Mouse (Mus musculus) heart, postnatal 10 days (tissue): ENCODE data around the gene Dclk2. TPM values are rescaled to one million over a fixed set of nuclear protein-coding genes. Genes with fewer than 3 reads are reported as not detected.

Source experiments
- DNase-seq, 2 experiments: peaks; one replicate each; pipeline ENCODE4 v3.0.0; 2021
- intact Hi-C: fragments of 180-260 bp; cut with DNase I; formaldehyde crosslinking; loops from one replicate; pipeline ENCODE4 v1.15.1; 2025
- total RNA-seq, 2 experiments: library from RNA; stranded (reverse); gene quantifications; 2 replicates each; pipeline ENCODE4 v1.2.3; 2021

The Dclk2 gene
- total RNA-seq, 2 experiments from 2014 or later, result 5.0 to 5.3 TPM

GRCm38 (mm10) chr3:86762036-86762415 lies 158.6 kb downstream of the Dclk2 start:
- intact Hi-C loops, result loop anchor here (5.0 kb wide), 2 partner anchors 215 to 435 kb away; partner anchors contain the start of gene Mab21l2
- DNase-seq, result no peak

- intact Hi-C loops, result loop anchor here (1.0 to 5.0 kb wide), 3 partner anchors 214 to 493 kb away; partner anchors contain the start of gene Mab21l2
- peak; percentile 76 to 83 for DNase-seq
Observed at GRCm38 (mm10) chr3:86761095-86762035, 159.3 kb downstream of the Dclk2 start.

- no peak for DNase-seq
- intact Hi-C loops, result loop anchor here (5.0 kb wide), 2 partner anchors 213 to 433 kb away; partner anchors contain the start of gene Mab21l2
Observed at GRCm38 (mm10) chr3:86760474-86760873, 160.2 kb downstream of the Dclk2 start.

GRCm38 (mm10) chr3:86759834-86760233 lies 160.8 kb downstream of the Dclk2 start:
- no peak for DNase-seq
- intact Hi-C loops, result loop anchor here (5.0 kb wide), 2 partner anchors 213 to 433 kb away; partner anchors contain the start of gene Mab21l2

- DNase-seq, result no peak
- intact Hi-C loops, result no loop called here
Observed at GRCm38 (mm10) chr3:86759383-86759782, 161.3 kb downstream of the Dclk2 start.

GRCm38 (mm10) chr3:86758727-86759126 lies 161.9 kb downstream of the Dclk2 start:
- DNase-seq, result no peak
- intact Hi-C loops, result no loop called here

- DNase-seq, result no peak
- intact Hi-C loops, result no loop called here
Observed at GRCm38 (mm10) chr3:86756548-86756947, 164.1 kb downstream of the Dclk2 start.

GRCm38 (mm10) chr3:86754595-86755557 lies 165.8 kb downstream of the Dclk2 start:
- no peak for DNase-seq
- intact Hi-C loops, result no loop called here

GRCm38 (mm10) chr3:86754178-86754577 lies 166.5 kb downstream of the Dclk2 start:
- intact Hi-C loops, result no loop called here
- DNase-seq, result no peak

GRCm38 (mm10) chr3:86750652-86751051 lies 170.0 kb downstream of the Dclk2 start:
- DNase-seq, result no peak
- intact Hi-C loops, result no loop called here

- DNase-seq, result no peak
- intact Hi-C loops, result no loop called here
Observed at GRCm38 (mm10) chr3:86745769-86746512, 174.7 kb downstream of the Dclk2 start.

- no peak for DNase-seq
- intact Hi-C loops, result no loop called here
Observed at GRCm38 (mm10) chr3:86745348-86745747, 175.3 kb downstream of the Dclk2 start.

- DNase-seq, result no peak
- intact Hi-C loops, result no loop called here
Observed at GRCm38 (mm10) chr3:86739745-86740144, 180.9 kb downstream of the Dclk2 start.

GRCm38 (mm10) chr3:86738831-86739230 lies 181.8 kb downstream of the Dclk2 start:
- no peak for DNase-seq

More at GRCm38 (mm10) chr3:86738831-86739230, 181.8 kb downstream of the Dclk2 start:
- intact Hi-C loops, result no loop called here

Other genes starting within 250 kb of the Dclk2 start
- gene Cd1d1, start 78.6 kb upstream of the Dclk2 start, total RNA-seq, result 10 to 100 TPM; 20.7 to 23.1 TPM